Mouse (Mus musculus) ES-CJ7 (cell line): ENCODE results near the gene Wdr3.

Source experiments
- DNase-seq: peaks from one replicate; pipeline ENCODE4 v3.0.0; 2011; ENCODE audit warnings: low read depth, low spot score

Gene Wdr3

DNA sequence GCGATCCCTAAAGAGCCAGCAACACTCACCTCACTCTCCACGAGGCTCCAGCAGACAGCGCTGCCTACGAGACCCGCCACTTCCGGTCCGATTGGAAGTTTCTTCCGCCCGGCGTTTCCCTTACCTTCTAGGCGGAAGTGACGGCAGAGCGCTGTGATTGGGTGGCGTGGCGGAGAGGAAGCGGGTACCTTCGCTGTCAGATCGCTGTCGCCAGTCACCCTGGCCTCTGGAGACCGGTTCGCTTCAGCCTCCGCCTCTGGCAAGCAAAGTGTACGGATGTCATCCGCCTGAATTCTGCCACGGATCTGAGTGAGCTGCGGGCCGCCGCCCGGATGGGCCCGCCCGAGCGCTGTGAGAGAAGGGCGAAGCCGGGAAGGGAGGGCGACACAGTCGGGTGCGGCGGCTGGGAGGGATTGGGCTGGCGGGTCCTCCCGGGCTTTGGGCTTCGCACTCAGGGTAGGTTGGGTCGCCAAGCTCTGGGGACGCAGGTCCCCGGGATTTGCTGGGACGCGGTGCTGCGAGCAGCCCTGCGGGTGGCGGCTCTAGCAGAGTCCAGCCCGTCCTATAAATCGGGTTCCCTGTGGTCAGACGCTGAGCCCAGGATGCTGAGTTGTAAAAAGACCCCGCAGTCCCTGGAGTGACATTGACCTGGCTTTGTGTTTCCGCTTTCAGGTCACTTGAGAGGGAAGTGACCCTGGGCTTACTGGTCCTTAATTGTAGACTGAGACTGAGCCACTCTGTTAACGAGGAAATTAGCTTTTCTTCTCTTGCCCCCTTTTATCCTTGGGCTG lies at the start of gene Wdr3, which contains the start of gene Gdap2:
Gene Wdr3, minus strand, starts transcription at position 93 of the 791 bp plus-strand sequence.
Gene Gdap2, plus strand, starts transcription at position 67 of the 791 bp plus-strand sequence.
- DNase-seq, result peak; percentile 91

DNA sequence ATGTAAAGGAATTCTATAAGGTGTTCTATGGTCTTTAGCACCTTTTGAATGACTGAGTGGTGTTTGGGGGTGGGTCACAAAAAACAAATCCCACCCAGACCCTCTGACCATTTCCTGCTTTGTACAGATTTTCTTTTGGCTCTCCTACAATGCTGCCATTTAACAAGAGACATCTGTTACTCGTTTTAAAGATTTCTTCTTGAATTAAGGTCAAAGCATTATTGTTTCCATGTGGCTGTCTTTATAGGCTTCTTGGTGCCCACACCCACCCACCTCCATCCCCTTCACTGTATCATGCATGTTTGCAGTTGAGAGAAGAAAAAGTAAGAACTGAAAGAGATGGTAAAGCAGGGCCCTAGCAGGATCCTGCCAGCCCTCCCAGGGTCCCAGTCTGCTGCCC lies 44.8 kb upstream of the Wdr3 start:
- DNase-seq, result no peak

DNA sequence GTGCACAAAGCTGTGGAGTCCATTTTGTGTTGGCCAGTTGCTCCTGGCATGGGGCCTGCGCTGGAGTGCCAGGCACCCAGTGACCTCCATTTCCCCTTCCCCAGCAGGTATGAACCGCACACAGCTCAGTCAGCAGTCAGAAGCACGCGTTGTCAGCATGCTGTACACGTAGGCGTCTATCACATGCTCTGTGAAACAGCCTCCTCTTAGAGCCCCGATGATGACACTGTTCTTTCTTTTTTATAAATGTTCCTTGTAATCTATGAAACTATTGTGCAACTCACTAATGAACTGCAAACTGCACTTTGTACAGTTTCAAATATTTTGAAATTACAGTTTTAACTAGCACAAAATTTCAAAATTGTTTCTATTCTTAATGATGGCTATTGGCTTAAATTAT lies 39.3 kb upstream of the Wdr3 start:
- no peak for DNase-seq

DNA sequence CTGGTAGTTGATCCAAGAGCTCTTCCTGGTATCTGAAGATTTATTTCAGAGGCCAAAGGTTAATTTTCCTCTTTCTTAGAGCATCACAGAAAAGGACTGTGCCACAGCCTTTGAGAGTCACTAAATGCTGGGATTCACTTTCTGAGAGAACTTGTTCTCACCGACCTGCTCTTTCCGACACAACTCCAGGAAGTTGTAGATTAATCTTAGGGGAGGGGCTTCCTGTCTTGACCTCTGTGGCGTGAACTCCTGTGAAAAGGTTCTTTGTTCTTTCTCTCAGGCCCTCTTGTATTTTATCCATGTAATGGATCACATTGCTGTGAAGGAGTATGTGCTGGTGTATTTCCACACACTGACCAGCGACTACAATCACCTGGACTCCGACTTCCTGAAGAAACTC lies 32.0 kb upstream of the Wdr3 start:
- DNase-seq, result peak; percentile 7

DNA sequence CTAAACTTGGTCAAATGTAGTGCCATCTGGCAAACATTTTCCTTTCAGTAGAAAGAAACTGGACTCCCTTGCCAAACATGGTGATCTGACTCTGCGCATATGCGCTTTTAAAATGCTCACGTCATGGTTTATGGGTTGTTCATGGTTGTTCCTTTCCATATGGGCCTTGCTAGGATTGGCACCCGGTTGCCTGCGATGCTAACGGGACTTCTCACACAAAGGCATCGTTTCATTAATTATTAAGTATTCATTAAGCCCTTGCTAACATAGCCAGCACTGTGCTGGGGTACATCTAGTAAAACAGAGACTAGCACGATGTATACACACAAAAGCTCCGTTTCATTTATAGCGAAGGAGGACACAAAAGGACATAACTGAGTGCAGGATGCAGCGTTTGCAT lies 27.7 kb upstream of the Wdr3 start:
- no peak for DNase-seq

DNA sequence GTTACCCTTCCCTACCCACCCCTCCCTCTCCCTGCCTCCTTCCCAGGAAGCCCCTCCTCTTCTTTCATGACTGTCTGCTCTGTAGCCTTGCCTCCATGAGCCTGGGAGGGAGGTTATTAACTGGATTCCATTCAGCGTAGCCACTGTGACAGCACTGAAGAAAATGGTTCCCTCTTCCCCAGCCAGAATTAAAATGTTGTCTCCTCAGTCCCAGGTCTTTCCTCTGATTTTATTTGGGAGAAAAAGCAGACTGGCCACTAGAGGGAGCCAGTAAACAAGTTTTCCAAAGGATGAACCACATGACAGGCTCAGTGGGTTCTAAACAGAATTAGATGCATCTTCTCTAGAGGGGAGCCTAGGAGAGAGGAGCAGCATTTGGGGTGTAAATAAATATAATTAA lies 27.2 kb upstream of the Wdr3 start:
- peak; percentile 63 for DNase-seq

DNA sequence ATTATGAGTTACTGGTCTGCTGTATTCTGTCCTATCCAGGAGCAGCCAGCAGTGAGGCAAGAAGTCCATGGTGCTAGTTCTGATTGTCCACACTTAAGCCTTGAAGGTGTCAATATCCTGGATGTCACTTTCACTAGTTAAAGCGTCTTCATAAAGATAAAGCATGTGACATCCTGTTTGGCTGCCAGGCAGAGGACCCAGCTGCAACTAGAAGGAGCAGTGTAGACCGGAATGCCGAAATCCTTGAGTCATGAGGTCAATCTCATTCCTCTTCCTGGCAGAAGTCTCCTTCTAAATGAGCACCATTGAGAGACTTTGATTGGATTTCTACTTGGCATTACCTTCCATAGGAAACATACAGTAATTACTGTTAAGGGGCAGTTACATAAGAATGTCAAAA lies 18.3 kb upstream of the Wdr3 start:
- no peak for DNase-seq

DNA sequence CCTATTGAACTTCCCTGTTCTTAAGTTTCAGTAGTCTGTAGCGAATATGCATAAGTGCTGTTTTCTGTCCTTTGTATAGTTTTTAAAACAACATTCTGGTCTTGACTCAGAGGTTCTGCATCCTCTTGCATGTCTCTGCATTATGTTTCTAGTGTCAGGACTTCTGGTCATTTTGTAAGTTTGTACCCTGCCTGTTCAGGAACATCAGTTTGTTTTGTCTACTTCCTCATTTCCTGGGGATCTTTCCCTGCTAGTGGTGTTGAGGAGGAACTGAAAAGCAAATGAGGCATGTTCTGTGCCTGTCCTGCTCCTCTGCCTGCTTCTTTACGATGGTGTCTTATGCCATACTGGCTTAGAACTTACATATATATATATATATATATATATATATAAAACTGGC lies 13.8 kb upstream of the Wdr3 start:
- DNase-seq, result no peak

DNA sequence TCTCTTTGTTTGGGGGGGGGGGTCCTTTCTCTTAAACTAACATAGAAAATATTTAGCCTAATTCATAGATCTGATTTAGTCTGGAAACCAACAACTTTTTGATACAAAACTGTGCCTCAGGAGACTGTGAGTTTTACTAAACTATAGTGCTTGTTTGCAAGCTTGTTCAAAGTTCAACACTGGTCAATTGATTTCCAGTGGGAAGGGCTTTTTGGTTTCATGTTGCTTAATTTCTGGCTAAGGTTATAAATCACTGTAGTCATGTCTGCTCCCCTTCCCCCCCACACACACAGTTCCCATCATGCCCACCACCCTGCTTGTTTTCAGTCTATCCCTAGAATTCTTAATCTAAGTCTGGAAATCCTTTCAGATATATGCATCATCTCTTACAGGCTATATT lies 2.8 kb upstream of the Wdr3 start:
- no peak for DNase-seq

DNA sequence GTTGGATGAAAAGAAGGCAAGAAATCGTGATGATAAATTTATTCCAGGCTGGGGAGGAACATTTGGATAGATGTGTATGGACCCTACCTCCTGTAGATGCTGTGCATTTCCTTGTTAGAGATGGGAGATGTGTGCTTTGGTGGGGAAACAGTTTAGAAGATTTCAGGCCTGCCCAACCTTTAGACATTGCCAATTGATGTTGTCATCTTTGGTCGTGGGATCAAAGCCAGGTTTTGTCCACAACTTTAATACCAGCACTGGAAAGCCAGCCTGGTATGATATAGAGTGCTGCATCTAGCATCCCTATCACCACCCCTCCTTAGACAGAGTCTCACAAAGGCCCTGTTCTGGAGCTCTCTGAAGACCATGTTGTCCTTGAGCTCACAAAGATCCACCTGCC lies 1.3 kb upstream of the Wdr3 start:
- no peak for DNase-seq

DNA sequence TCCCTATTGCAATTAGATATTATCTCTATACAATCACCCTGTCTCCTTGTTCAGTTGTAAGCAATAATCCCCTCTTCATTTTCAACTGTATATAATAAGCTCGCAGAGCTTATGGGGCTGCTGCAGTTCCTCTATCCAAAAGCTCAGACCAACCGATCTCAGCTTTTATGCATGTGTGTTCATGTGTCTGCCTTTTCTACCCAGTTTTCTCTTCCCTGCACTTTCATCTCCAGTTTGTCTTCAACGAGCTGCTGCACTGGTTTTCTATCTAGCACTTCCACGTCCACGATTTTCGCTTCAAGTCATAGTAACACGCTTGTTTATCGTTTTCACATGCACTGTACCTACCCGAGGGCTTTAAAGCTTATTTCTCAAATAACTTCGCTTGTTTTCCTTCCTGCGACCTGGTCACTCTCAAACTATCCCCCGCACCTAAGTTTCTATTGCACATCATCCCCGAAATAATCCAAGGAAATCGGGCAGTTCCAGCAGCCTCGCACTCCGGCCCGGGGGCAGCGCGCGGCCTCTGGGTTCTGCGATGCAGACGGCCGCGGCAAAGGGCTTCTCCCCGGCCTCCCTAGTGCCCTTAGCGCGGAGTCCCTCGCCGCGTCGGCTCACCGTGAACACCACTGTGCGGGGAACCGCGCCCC lies 417 bp downstream of the Wdr3 start:
- no peak for DNase-seq

DNA sequence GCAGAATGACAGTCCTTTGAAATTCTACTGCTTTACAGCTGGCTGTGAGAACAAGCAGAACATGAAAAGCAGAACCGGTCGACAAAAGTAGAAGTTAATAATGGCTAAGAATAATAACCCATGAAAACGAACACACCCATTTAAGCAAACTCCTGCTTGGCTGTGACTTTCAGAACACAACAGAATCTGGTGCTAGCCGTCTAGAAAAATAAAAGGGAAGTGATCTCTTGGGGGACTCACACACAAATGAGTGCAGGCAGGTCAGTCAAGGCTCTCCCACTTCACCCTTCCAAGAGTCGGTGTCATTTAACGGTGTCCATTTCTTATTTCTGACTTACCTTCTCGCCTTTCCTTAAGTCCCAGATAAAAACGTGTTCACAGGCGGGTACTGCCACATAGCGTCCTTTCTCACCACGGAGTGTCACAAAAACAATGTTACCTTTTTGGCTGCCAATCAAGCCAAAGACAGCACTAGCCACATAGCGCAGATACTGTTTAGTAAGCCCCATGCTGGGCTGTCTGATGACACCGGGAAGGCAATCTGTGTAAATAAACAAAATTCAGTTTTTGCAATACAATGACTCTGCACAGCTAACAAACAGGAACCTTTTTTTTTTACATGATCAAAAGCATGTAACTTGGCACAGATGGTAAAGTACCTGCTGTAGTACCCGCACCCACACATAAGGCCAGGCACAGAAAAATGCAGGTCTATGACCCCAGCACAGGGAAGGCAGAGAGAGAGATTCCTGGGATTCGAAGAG lies 1.3 kb downstream of the Wdr3 start:
- DNase-seq, result no peak

DNA sequence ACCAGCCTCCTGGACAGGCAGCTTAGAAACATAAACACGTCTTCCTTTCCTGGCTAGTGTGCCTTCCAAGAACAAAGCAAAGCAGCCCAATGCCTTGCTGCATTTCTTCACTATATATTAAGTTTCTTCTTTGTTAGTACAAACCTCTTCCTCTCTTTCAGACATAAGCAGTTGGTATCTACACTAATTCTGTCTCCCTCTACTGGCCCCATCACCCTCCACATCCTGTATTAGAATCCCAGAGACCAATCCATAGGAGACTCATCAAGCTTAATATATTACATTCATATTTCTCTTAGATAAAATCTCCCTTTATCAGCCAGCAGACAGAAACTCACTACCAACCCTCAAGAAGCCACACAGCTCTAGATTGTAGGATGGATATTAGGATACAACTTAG lies 39.8 kb downstream of the Wdr3 start:
- DNase-seq, result no peak

DNA sequence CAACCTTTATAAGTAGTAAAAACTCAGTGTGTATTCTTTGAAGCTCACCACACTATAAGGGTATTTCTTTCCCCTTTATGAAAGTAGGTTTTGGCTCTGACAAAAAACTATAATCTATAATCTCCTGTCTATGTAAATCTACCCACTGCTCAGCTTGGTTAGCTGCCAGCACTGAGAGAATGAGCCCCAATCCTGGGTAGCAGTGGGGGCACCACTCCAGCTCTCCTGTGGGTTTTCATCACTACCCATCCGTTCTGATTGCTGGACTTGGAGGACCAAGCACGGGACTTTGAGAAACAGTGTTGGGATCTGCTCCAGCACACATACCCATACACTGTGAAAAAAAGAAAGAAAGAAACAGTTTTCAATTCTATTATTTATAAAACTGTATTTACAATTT lies 40.2 kb downstream of the Wdr3 start:
- no peak for DNase-seq

DNA sequence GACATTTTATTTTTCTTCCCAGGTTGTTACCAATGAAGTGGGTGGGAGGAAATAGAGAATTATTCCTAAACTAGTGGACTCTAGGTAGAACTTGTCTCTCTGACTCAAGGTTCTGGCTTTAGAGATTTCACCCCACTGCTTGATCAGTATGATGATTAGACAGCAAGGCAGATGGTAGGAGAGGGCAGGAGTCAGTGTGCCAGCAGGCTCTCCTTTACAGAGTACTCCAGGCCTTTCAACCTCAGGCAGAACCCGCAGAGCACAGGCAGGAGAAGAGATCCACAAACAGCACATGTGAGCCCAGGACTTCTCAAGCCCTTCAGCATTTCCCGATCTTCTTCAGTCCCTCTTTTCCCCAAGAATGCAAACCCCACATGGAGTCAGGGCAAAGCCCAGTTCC lies 43.5 kb downstream of the Wdr3 start:
- no peak for DNase-seq

DNA sequence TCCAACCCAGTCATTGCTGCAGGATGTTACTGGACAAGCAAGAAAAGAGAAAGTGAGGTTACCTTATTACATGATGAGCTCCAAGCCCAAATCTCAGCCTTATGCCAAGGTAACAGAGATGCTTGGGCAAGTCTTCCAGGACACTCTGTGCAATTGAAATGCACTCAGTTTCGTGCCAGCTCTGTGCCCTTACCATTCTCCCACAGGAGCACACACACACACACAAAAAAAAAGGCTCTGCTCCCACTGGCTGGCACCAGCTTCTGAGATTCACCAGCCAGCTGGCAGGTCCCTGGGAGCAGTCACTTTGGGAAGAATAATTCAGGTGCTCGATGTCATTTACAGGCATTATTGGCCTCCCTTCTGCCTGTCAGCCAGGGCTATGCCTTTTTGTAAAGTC lies 55.5 kb downstream of the Wdr3 start:
- DNase-seq, result no peak

DNA sequence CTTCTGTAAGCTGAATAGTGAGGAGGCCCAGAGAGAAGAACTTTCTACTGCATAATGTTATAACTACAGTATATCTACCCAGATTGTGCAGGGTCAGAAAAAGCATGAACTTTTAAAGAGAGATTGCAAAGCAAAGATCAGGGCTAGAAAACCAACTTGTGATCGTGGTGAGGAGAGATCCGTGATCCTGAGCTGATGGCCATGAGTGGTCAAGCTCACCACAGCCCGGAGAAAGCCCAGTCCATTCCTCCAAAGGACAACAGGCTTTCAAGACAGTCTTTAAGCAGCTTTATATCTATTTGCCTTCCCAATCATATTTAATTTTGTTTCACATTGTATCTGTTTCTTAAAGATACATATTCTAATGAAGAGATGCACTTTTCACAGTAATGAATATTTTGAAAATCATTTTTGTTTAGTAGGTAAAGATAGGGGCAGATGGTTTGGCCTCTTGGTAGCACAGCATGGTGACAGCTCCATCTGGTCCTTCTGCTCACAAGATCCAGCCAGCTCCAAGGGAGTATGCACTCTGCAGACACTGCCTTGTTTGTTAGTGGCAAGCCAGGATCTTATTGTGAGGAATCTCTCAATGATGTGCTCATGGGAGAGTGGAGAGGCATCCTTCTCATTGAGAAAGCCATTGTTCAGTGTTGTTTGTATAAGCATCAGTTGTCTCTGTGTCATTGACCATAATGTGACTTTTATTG lies 59.7 kb downstream of the Wdr3 start:
- DNase-seq, result no peak
